Mouse (Mus musculus): ENCODE measurements around the gene Rbm38. TPM values are rescaled to one million over a fixed set of nuclear protein-coding genes. Genes with fewer than 3 reads are reported as not detected.

The Rbm38 gene
- polyA plus RNA-seq, 1 experiment from 2014 or later, result 53.0 TPM

GRCm38 (mm10) chr2:173036611-173037010 is 16.3 kb downstream of the Rbm38 start:
- Histone ChIP-seq H3K9me3 (ENCODE audit: control insufficient read depth, low read length) (no peaks in the 10 kb centered on the region), H3K4me3 (ENCODE audit: low read depth, low read length) (no peak overlapping the region), H3K27me3 (replicated peaks; ENCODE audit: control insufficient read depth, insufficient read depth, low read length) (no peaks in the 10 kb centered on the region), H3K27ac (ENCODE audit: low read depth) (no peak overlapping the region), H3K4me1 (replicated peaks; ENCODE audit: control insufficient read depth, insufficient read depth, low read length) (no peaks in the 10 kb centered on the region), H3K36me3 (ENCODE audit: control insufficient read depth, insufficient read depth, low read length) (peaks cover 30% of the 10 kb centered on the region), H3K9ac (ENCODE audit: low read length) (no peak overlapping the region), H3K4me2 (ENCODE audit: low read length) (no peak overlapping the region)
- 47% methylated on average over 4 of the region's 4 CpGs for WGBS
- ATAC-seq (replicated peaks; ENCODE audit: low FRiP score, low TSS enrichment, low read depth), result no peak
- DNase-seq (ENCODE audit: low spot score), result no peak

- no peak overlapping the region for H3K4me3 ChIP-seq (ENCODE audit: low read depth, low read length)
- no peak for DNase-seq (ENCODE audit: low spot score)
- peaks cover 23% of the 10 kb centered on the region for H3K36me3 ChIP-seq (ENCODE audit: control insufficient read depth, insufficient read depth, low read length)
- H3K9me3 ChIP-seq (ENCODE audit: control insufficient read depth, low read length), result no peaks in the 10 kb centered on the region
- no peak overlapping the region for H3K9ac ChIP-seq (ENCODE audit: low read length)
- no peak overlapping the region for H3K27ac ChIP-seq (ENCODE audit: low read depth)
- ATAC-seq (replicated peaks; ENCODE audit: low FRiP score, low TSS enrichment, low read depth), result no peak
- H3K4me2 ChIP-seq (ENCODE audit: low read length), result no peak overlapping the region
- no peaks in the 10 kb centered on the region for H3K4me1 ChIP-seq (replicated peaks; ENCODE audit: control insufficient read depth, insufficient read depth, low read length)
- H3K27me3 ChIP-seq (replicated peaks; ENCODE audit: control insufficient read depth, insufficient read depth, low read length), result no peaks in the 10 kb centered on the region
- WGBS, result 78% methylated on average over 5 of the region's 5 CpGs
These were observed 17.0 kb downstream of the Rbm38 start for GRCm38 (mm10) chr2:173037347-173037746.

GRCm38 (mm10) chr2:173037827-173038607 is 17.7 kb downstream of the Rbm38 start:
- DNase-seq (ENCODE audit: low spot score) (no peak), ATAC-seq (replicated peaks; ENCODE audit: low FRiP score, low TSS enrichment, low read depth) (0 out of 2 replicates have a peak, but pooled peaks have one; percentile 20)
- peaks cover 19% of the 10 kb centered on the region for H3K36me3 ChIP-seq (ENCODE audit: control insufficient read depth, insufficient read depth, low read length)
- no peak overlapping the region for H3K4me2 ChIP-seq (ENCODE audit: low read length)
- no peak overlapping the region for H3K9ac ChIP-seq (ENCODE audit: low read length)
- no peak overlapping the region for H3K27ac ChIP-seq (ENCODE audit: low read depth)
- 72% methylated on average over 7 of the region's 7 CpGs for WGBS
- H3K4me1 ChIP-seq (replicated peaks; ENCODE audit: control insufficient read depth, insufficient read depth, low read length), result no peaks in the 10 kb centered on the region
- H3K9me3 ChIP-seq (ENCODE audit: control insufficient read depth, low read length), result no peaks in the 10 kb centered on the region
- no peaks in the 10 kb centered on the region for H3K27me3 ChIP-seq (replicated peaks; ENCODE audit: control insufficient read depth, insufficient read depth, low read length)
- H3K4me3 ChIP-seq (ENCODE audit: low read depth, low read length), result no peak overlapping the region

- no peak overlapping the region for H3K4me3 ChIP-seq (ENCODE audit: low read depth, low read length)
- H3K9ac ChIP-seq (ENCODE audit: low read length), result no peak overlapping the region
- 87% methylated on average over 4 of the region's 4 CpGs for WGBS
- H3K36me3 ChIP-seq (ENCODE audit: control insufficient read depth, insufficient read depth, low read length), result peaks cover 10% of the 10 kb centered on the region
- no peaks in the 10 kb centered on the region for H3K27me3 ChIP-seq (replicated peaks; ENCODE audit: control insufficient read depth, insufficient read depth, low read length)
- H3K4me2 ChIP-seq (ENCODE audit: low read length), result no peak overlapping the region
- no peak overlapping the region for H3K27ac ChIP-seq (ENCODE audit: low read depth)
- no peaks in the 10 kb centered on the region for H3K9me3 ChIP-seq (ENCODE audit: control insufficient read depth, low read length)
- ATAC-seq (replicated peaks; ENCODE audit: low FRiP score, low TSS enrichment, low read depth) (no peak), DNase-seq (ENCODE audit: low spot score) (no peak)
- no peaks in the 10 kb centered on the region for H3K4me1 ChIP-seq (replicated peaks; ENCODE audit: control insufficient read depth, insufficient read depth, low read length)
These were observed 18.7 kb downstream of the Rbm38 start for GRCm38 (mm10) chr2:173039041-173039440.

GRCm38 (mm10) chr2:173040803-173041202 is 20.5 kb downstream of the Rbm38 start:
- no peak overlapping the region for H3K9ac ChIP-seq (ENCODE audit: low read length)
- WGBS, result 83% methylated on average over 3 of the region's 3 CpGs
- no peaks in the 10 kb centered on the region for H3K4me1 ChIP-seq (replicated peaks; ENCODE audit: control insufficient read depth, insufficient read depth, low read length)
- H3K27me3 ChIP-seq (replicated peaks; ENCODE audit: control insufficient read depth, insufficient read depth, low read length), result no peaks in the 10 kb centered on the region
- H3K27ac ChIP-seq (ENCODE audit: low read depth), result no peak overlapping the region
- no peak overlapping the region for H3K4me3 ChIP-seq (ENCODE audit: low read depth, low read length)
- H3K36me3 ChIP-seq (ENCODE audit: control insufficient read depth, insufficient read depth, low read length), result no peaks in the 10 kb centered on the region
- H3K4me2 ChIP-seq (ENCODE audit: low read length), result no peak overlapping the region
- ATAC-seq (replicated peaks; ENCODE audit: low FRiP score, low TSS enrichment, low read depth) (no peak), DNase-seq (ENCODE audit: low spot score) (no peak)
- no peaks in the 10 kb centered on the region for H3K9me3 ChIP-seq (ENCODE audit: control insufficient read depth, low read length)

DNA sequence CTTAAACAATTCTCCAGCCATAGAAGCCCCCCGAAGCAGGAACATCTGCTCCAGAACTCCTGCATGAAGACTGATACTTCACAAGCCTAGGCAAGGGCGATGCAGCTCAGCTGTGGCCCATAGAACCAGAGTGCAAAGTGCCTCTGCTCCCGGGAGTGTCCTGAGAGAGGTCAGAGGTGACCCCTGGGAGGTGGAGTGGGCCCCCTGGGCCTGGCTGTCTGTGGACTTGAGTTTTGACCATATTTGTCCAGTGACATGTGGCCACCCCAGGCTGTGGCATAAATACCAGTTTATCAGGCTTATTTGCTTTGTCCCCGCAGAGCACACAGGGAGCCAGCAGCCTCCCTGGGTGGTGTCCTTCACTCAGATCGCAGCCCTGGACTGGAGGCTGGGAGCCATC is 20.9 kb downstream of the Rbm38 start:
- Histone ChIP-seq H3K27ac (ENCODE audit: low read depth) (no peak overlapping the region), H3K4me3 (ENCODE audit: low read depth, low read length) (no peak overlapping the region), H3K4me2 (ENCODE audit: low read length) (no peak overlapping the region), H3K4me1 (replicated peaks; ENCODE audit: control insufficient read depth, insufficient read depth, low read length) (no peaks in the 10 kb centered on the region), H3K9ac (ENCODE audit: low read length) (no peak overlapping the region), H3K27me3 (replicated peaks; ENCODE audit: control insufficient read depth, insufficient read depth, low read length) (no peaks in the 10 kb centered on the region), H3K9me3 (ENCODE audit: control insufficient read depth, low read length) (no peaks in the 10 kb centered on the region), H3K36me3 (ENCODE audit: control insufficient read depth, insufficient read depth, low read length) (no peaks in the 10 kb centered on the region)
- ATAC-seq (replicated peaks; ENCODE audit: low FRiP score, low TSS enrichment, low read depth) (no peak), DNase-seq (ENCODE audit: low spot score) (no peak)
- 55% methylated on average over 5 of the region's 5 CpGs for WGBS

DNA sequence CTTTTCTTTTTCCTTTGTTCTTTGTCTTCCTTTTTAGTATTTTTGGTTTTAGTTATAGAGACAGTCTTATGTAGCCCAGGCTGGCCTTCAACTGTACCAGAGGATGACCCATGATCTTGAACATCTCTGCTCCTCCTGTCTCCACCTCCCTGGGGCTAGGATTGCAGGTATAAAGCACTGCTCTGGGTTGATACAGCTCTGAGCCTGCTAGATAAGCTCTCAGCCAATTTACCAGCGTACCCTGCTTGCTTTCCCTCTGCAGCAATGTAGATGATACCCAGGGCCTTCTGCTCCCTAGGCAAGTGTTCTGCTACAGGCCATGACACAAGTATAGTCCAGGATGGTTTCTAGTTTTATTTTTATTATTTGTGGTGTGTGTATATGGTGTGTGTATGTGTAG is 21.6 kb downstream of the Rbm38 start:
- Histone ChIP-seq H3K4me3 (ENCODE audit: low read depth, low read length) (no peak overlapping the region), H3K4me1 (replicated peaks; ENCODE audit: control insufficient read depth, insufficient read depth, low read length) (no peaks in the 10 kb centered on the region), H3K27me3 (replicated peaks; ENCODE audit: control insufficient read depth, insufficient read depth, low read length) (no peaks in the 10 kb centered on the region), H3K9ac (ENCODE audit: low read length) (no peak overlapping the region), H3K4me2 (ENCODE audit: low read length) (no peak overlapping the region), H3K27ac (ENCODE audit: low read depth) (no peak overlapping the region), H3K9me3 (ENCODE audit: control insufficient read depth, low read length) (no peaks in the 10 kb centered on the region), H3K36me3 (ENCODE audit: control insufficient read depth, insufficient read depth, low read length) (no peaks in the 10 kb centered on the region)
- 76% methylated on average over 1 of the region's 1 CpGs for WGBS
- no peak for ATAC-seq (replicated peaks; ENCODE audit: low FRiP score, low TSS enrichment, low read depth)
- DNase-seq (ENCODE audit: low spot score), result no peak

- 72% methylated on average over 11 of the region's 11 CpGs for WGBS
- Histone ChIP-seq H3K9me3 (ENCODE audit: control insufficient read depth, low read length) (no peaks in the 10 kb centered on the region), H3K4me2 (ENCODE audit: low read length) (no peak overlapping the region), H3K9ac (ENCODE audit: low read length) (no peak overlapping the region), H3K36me3 (ENCODE audit: control insufficient read depth, insufficient read depth, low read length) (no peaks in the 10 kb centered on the region), H3K27me3 (replicated peaks; ENCODE audit: control insufficient read depth, insufficient read depth, low read length) (no peaks in the 10 kb centered on the region), H3K27ac (ENCODE audit: low read depth) (no peak overlapping the region), H3K4me1 (replicated peaks; ENCODE audit: control insufficient read depth, insufficient read depth, low read length) (no peaks in the 10 kb centered on the region), H3K4me3 (ENCODE audit: low read depth, low read length) (no peak overlapping the region)
- ATAC-seq (replicated peaks; ENCODE audit: low FRiP score, low TSS enrichment, low read depth) (no peak), DNase-seq (ENCODE audit: low spot score) (no peak)
These were observed 22.3 kb downstream of the Rbm38 start for GRCm38 (mm10) chr2:173042504-173043162.

All from intestine, embryonic 14.5 days (tissue).